Mouse (Mus musculus) myocyte (in vitro differentiated cells): ENCODE results near the gene Dgkg. TPM values are rescaled to one million over a fixed set of nuclear protein-coding genes. Genes with fewer than 3 reads are reported as not detected.

ENCODE experiments used
- H3K27me3 ChIP-seq: one replicate; pipeline ENCODE4 v1.6.1; 2011; ENCODE audit not compliant: control insufficient read depth, insufficient read depth, insufficient read length
- H3K36me3 ChIP-seq: one replicate; pipeline ENCODE4 v1.6.1; 2011; ENCODE audit not compliant: control insufficient read depth, insufficient read depth
- H3K4me2 ChIP-seq: one replicate; pipeline ENCODE4 v1.6.1; 2011; ENCODE audit warnings: low read depth, control low read depth
- H3K4me3 ChIP-seq: one replicate; pipeline ENCODE4 v1.5.1; 2011; ENCODE audit warnings: mild to moderate bottlenecking, control low read depth, moderate library complexity
- H3K79me2 ChIP-seq: one replicate; pipeline ENCODE4 v1.6.1; 2011; ENCODE audit not compliant: control insufficient read depth, insufficient read depth
- H3ac ChIP-seq: one replicate; pipeline ENCODE4 v1.6.1; 2011; ENCODE audit not compliant: control insufficient read depth, insufficient read length
- CEBPB ChIP-seq: IDR thresholded peaks from 2 replicates; pipeline ENCODE4 v1.6.1; 2011; ENCODE audit warnings: mild to moderate bottlenecking, moderate library complexity; ENCODE audit not compliant: poor library complexity, insufficient read depth, severe bottlenecking
- E2F4 ChIP-seq: IDR thresholded peaks from one replicate; pipeline ENCODE4 v1.6.1; 2011; ENCODE audit warnings: mild to moderate bottlenecking, control low read depth, moderate library complexity; ENCODE audit not compliant: insufficient read depth
- MAX ChIP-seq: IDR thresholded peaks from one replicate; pipeline ENCODE4 v1.6.1; 2011; ENCODE audit warnings: low read depth, mild to moderate bottlenecking, control low read depth
- MYOD1 ChIP-seq, 3 experiments: IDR thresholded peaks; one replicate each; pipeline ENCODE4 v1.6.1; 2011; ENCODE audit warnings: control low read depth in 2 of 3, low read depth in 2 of 3, mild to moderate bottlenecking in 2 of 3, moderate library complexity in 1 of 3; ENCODE audit not compliant: insufficient read length in 2 of 3, control insufficient read depth in 1 of 3
- MYOG ChIP-seq, 3 experiments: IDR thresholded peaks; one replicate each; pipeline ENCODE4 v1.6.1; 2011; ENCODE audit warnings: control low read depth in 2 of 3, low read depth in 2 of 3, mild to moderate bottlenecking in 2 of 3; ENCODE audit not compliant: insufficient read length in 2 of 3, control insufficient read depth in 1 of 3, insufficient read depth in 1 of 3
- POLR2A ChIP-seq: IDR thresholded peaks from one replicate; pipeline ENCODE4 v1.6.1; 2011; ENCODE audit warnings: low read depth, mild to moderate bottlenecking, control low read depth, moderate library complexity; ENCODE audit not compliant: insufficient read length
- POLR2AphosphoS2 ChIP-seq: IDR thresholded peaks from one replicate; pipeline ENCODE4 v1.6.1; 2011; ENCODE audit warnings: low read depth, control low read depth; ENCODE audit not compliant: insufficient read length
- REST ChIP-seq: IDR thresholded peaks from one replicate; pipeline ENCODE4 v1.6.1; 2011; ENCODE audit warnings: mild to moderate bottlenecking, control low read depth, moderate library complexity; ENCODE audit not compliant: insufficient read depth, insufficient read length
- SRF ChIP-seq: IDR thresholded peaks from one replicate; pipeline ENCODE4 v1.6.1; 2011; ENCODE audit warnings: low read depth; ENCODE audit not compliant: control insufficient read depth, insufficient read length
- TCF12 ChIP-seq: IDR thresholded peaks from one replicate; pipeline ENCODE4 v1.6.1; 2011; ENCODE audit warnings: mild to moderate bottlenecking, control low read depth; ENCODE audit not compliant: poor library complexity, insufficient read depth, severe bottlenecking
- TCF3 ChIP-seq: IDR thresholded peaks from one replicate; pipeline ENCODE4 v1.6.1; 2011; ENCODE audit warnings: low read depth, control low read depth; ENCODE audit not compliant: insufficient read length
- USF1 ChIP-seq: IDR thresholded peaks from one replicate; pipeline ENCODE4 v1.6.1; 2011; ENCODE audit warnings: low read depth, mild to moderate bottlenecking, control low read depth, moderate library complexity
- polyA plus RNA-seq: library from polyadenylated mRNA; unstranded; fragments of >200 nt; fragmentation: generic; extraction: Trizol; gene quantifications from one replicate; pipeline ENCODE4 v1.2.1, GENCODE M21; 2012; ENCODE audit warnings: missing spikeins

Gene Dgkg
- polyA plus RNA-seq, 1 experiment, result 0.01 TPM

- Histone ChIP-seq H3K4me2 (no peak overlapping the region), H3ac (no peak overlapping the region), H3K27me3 (peaks cover 19% of the 10 kb centered on the region), H3K36me3 (no peaks in the 10 kb centered on the region), H3K4me3 (no peak overlapping the region), H3K79me2 (no peaks in the 10 kb centered on the region)
- TF ChIP-seq REST (no peak), CEBPB (no peak), SRF (no peak), POLR2AphosphoS2 (no peak), USF1 (no peak), MYOD1 (IDR thresholded peaks at IDR 0.05; ENCODE audit: control insufficient read depth in 1 of 3, insufficient read length in 2 of 3, low read depth in 2 of 3) (no peak), TCF3 (no peak), TCF12 (no peak), MAX (no peak), MYOG (IDR thresholded peaks at IDR 0.05; ENCODE audit: control insufficient read depth in 1 of 3, insufficient read depth in 1 of 3, insufficient read length in 2 of 3, low read depth in 2 of 3) (no peak), E2F4 (no peak)
Measured at GRCm38 (mm10) chr16:22536581-22537160, 120.3 kb downstream of the Dgkg start.

GRCm38 (mm10) chr16:22533087-22533486 is 123.9 kb downstream of the Dgkg start:
- Histone ChIP-seq H3K36me3 (no peaks in the 10 kb centered on the region), H3ac (no peak overlapping the region), H3K27me3 (peaks cover 15% of the 10 kb centered on the region), H3K4me3 (no peak overlapping the region), H3K4me2 (no peak overlapping the region), H3K79me2 (no peaks in the 10 kb centered on the region)
- TF ChIP-seq USF1 (no peak), MAX (no peak), POLR2A (no peak), SRF (no peak), REST (no peak), TCF12 (no peak), TCF3 (no peak), MYOD1 (IDR thresholded peaks at IDR 0.05; ENCODE audit: control insufficient read depth in 1 of 3, insufficient read length in 2 of 3, low read depth in 2 of 3) (no peak), MYOG (IDR thresholded peaks at IDR 0.05; ENCODE audit: control insufficient read depth in 1 of 3, insufficient read depth in 1 of 3, insufficient read length in 2 of 3, low read depth in 2 of 3) (no peak), POLR2AphosphoS2 (no peak), E2F4 (no peak), CEBPB (no peak)

- Histone ChIP-seq H3K4me2 (no peak overlapping the region), H3K79me2 (no peaks in the 10 kb centered on the region), H3K4me3 (no peak overlapping the region), H3ac (no peak overlapping the region), H3K27me3 (peaks cover 9% of the 10 kb centered on the region), H3K36me3 (no peaks in the 10 kb centered on the region)
- TF ChIP-seq E2F4 (no peak), TCF3 (no peak), POLR2A (no peak), USF1 (no peak), MYOG (IDR thresholded peaks at IDR 0.05; ENCODE audit: control insufficient read depth in 1 of 3, insufficient read depth in 1 of 3, insufficient read length in 2 of 3, low read depth in 2 of 3) (no peak), TCF12 (no peak), POLR2AphosphoS2 (no peak), MYOD1 (IDR thresholded peaks at IDR 0.05; ENCODE audit: control insufficient read depth in 1 of 3, insufficient read length in 2 of 3, low read depth in 2 of 3) (no peak), MAX (no peak), CEBPB (no peak), SRF (no peak), REST (no peak)
Measured at GRCm38 (mm10) chr16:22531834-22532233, 125.2 kb downstream of the Dgkg start.

- Histone ChIP-seq H3K79me2 (no peaks in the 10 kb centered on the region), H3K27me3 (peaks cover 7% of the 10 kb centered on the region), H3ac (no peak overlapping the region), H3K4me3 (no peak overlapping the region), H3K36me3 (no peaks in the 10 kb centered on the region), H3K4me2 (no peak overlapping the region)
- TF ChIP-seq MYOD1 (IDR thresholded peaks at IDR 0.05; ENCODE audit: control insufficient read depth in 1 of 3, insufficient read length in 2 of 3, low read depth in 2 of 3) (no peak), SRF (no peak), POLR2A (no peak), E2F4 (no peak)
Measured at GRCm38 (mm10) chr16:22531041-22531440, 126.0 kb downstream of the Dgkg start.

GRCm38 (mm10) chr16:22527499-22527939 is 129.5 kb downstream of the Dgkg start:
- Histone ChIP-seq H3ac (no peak overlapping the region), H3K79me2 (no peaks in the 10 kb centered on the region), H3K36me3 (no peaks in the 10 kb centered on the region), H3K4me3 (no peak overlapping the region), H3K4me2 (no peak overlapping the region), H3K27me3 (no peaks in the 10 kb centered on the region)
- TF ChIP-seq POLR2A (no peak), REST (no peak), POLR2AphosphoS2 (no peak), MYOD1 (IDR thresholded peaks at IDR 0.05; ENCODE audit: control insufficient read depth in 1 of 3, insufficient read length in 2 of 3, low read depth in 2 of 3) (peak in 2 of 3 experiments; percentile 71 to 98), MAX (no peak), SRF (no peak), E2F4 (no peak), TCF12 (peak; percentile 38), MYOG (IDR thresholded peaks at IDR 0.05; ENCODE audit: control insufficient read depth in 1 of 3, insufficient read depth in 1 of 3, insufficient read length in 2 of 3, low read depth in 2 of 3) (peak in 2 of 3 experiments; percentile 11 to 54), CEBPB (no peak), TCF3 (peak; percentile 26), USF1 (no peak)
